Mouse (Mus musculus): ENCODE measurements at regions not wholly inside any gene's neighbourhood (a gene's known extent, or its start where the extent isn't known, plus 50 kb on each side); places are given as distances from the start of the nearest gene placed in this dataset.

DNA sequence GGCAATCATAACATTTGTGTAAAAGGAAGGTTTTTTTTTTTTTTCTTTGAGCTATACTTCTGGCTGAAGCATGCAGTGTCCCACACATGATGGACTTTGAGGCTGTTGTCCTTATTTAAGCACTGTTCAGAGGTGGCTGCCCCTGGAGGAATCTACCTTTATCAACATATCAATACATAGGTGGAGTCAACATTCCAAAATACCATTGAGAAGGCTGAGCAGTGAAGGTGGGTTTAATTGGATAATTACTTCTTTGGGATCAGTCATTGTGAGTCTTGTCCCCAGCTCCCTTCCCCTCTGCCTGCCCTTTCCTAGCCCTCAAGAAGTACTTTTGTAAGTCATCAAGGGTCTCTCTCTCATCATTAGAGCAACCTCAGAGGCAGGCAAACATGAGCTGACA is 951.9 kb upstream of the Map3k7 start:
- no peak for TF ChIP-seq POLR2A (IDR thresholded peaks at IDR 0.05; ENCODE audit: control insufficient read depth, low read depth, low read length)
- TF ChIP-seq CTCF (IDR thresholded peaks at IDR 0.05; ENCODE audit: control insufficient read depth, insufficient read depth, insufficient replicate concordance, low read depth, low read length) = no peak
